Mouse (Mus musculus): ENCODE results near the gene Gm45713.

DNA sequence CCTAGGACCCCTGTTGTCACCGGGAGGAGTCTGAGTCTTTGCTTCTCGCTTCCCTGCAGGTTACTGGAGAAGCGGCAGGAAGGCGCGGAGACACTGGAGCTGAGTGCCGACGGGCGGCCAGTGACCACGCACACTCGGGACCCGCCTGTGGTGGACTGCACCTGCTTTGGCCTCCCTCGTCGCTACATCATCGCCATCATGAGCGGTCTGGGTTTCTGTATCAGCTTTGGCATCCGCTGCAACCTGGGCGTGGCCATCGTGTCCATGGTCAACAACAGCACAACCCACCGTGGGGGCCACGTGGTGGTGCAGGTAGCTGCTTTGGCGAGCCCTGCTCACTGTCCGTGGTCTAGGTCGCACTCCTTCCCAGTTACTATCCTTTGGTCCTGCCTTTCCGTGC, 32.6 kb upstream of the Gm45713 start:
- TF ChIP-seq GATA1 (IDR thresholded peaks at IDR 0.05; ENCODE audit: borderline replicate concordance, low read length) (no peak), FLI1 (IDR thresholded peaks at IDR 0.05; ENCODE audit: low read length) (no peak)

All from megakaryocyte, embryonic 14.5 days (primary cell).